Mouse (Mus musculus) kidney, postnatal 0 days (tissue): ENCODE measurements around the gene Cdc42ep1. TPM values are rescaled to one million over a fixed set of nuclear protein-coding genes. Genes with fewer than 3 reads are reported as not detected.
A peak's percentile ranks its signal among the peaks of the same experiment; 100 is the strongest.

Experiments
- ATAC-seq: fragments of 200-750 bp; cut with Nextera tagmentation; replicated peaks from 2 replicates; pipeline ENCODE4 v1.8.0; 2017; ENCODE audit warnings: low read depth, moderate number of reproducible peaks, moderate TSS enrichment, moderate library complexity; ENCODE audit not compliant: low FRiP score
- DNase-seq: peaks from one replicate; pipeline ENCODE4 v3.0.0-alpha.2; 2016; ENCODE audit warnings: low spot score
- H3K27ac ChIP-seq: fragments of 300-500 bp; sonication (generic); 2 replicates; pipeline ENCODE4 v1.5.1; 2014; ENCODE audit warnings: mild to moderate bottlenecking
- H3K27me3 ChIP-seq: fragments of 300-500 bp; sonication (generic); 2 replicates; pipeline ENCODE4 v1.6.1; 2014; ENCODE audit warnings: low read length, mixed read lengths; ENCODE audit not compliant: insufficient read depth
- H3K36me3 ChIP-seq: fragments of 300-500 bp; sonication (generic); 2 replicates; pipeline ENCODE4 v1.6.1; 2014; ENCODE audit warnings: low read length, mixed read lengths; ENCODE audit not compliant: insufficient read depth
- H3K4me1 ChIP-seq: fragments of 300-500 bp; sonication (generic); replicated peaks from 2 replicates; pipeline ENCODE4 v1.6.1; 2014; ENCODE audit warnings: antibody characterized with exemption, low read length, mixed read lengths; ENCODE audit not compliant: insufficient read depth
- H3K4me2 ChIP-seq: fragments of 300-500 bp; sonication (generic); 2 replicates; pipeline ENCODE4 v1.6.1; 2014; ENCODE audit warnings: mild to moderate bottlenecking, low read length, moderate library complexity, mixed read lengths
- H3K4me3 ChIP-seq: fragments of 300-500 bp; sonication (generic); replicated peaks from 2 replicates; pipeline ENCODE4 v1.5.1; 2014; ENCODE audit warnings: low read depth, low read length
- H3K9ac ChIP-seq: fragments of 300-500 bp; sonication (generic); 2 replicates; pipeline ENCODE4 v1.6.1; 2014; ENCODE audit warnings: low read depth, low read length
- H3K9me3 ChIP-seq: fragments of 300-500 bp; sonication (generic); replicated peaks from 2 replicates; pipeline ENCODE4 v1.6.1; 2016; ENCODE audit warnings: low read length, inconsistent platforms, mixed read lengths
- CTCF ChIP-seq: IDR thresholded peaks from 2 replicates; pipeline ENCODE4 v1.5.1; 2016; ENCODE audit warnings: antibody characterized with exemption, low read depth, mild to moderate bottlenecking, moderate library complexity
- WGBS: fragments of 180-500 bp; shearing (Covaris S2); extraction: QIAGEN DNeasy Blood & Tissue Kit; methylation state at CpG from one replicate; pipeline ENCODE4 v1.1.7; 2014; 5-methylcytosine and 5-hydroxymethylcytosine counted together
- polyA plus RNA-seq: library from polyadenylated mRNA; unstranded; fragments of >200 nt; fragmentation: Nextera tagmentation; extraction: Ambion mirVana; gene quantifications from 2 replicates; pipeline ENCODE4 v1.2.1, GENCODE M21; 2015

Cdc42ep1 gene
- polyA plus RNA-seq, 1 experiment from 2014 or later = 57.1 TPM

- H3K36me3 ChIP-seq = no peaks in the 10 kb centered on the region
- 44% methylated on average over 5 of the region's 5 CpGs for WGBS
- no peak for DNase-seq
- no peak for ATAC-seq
- no peak overlapping the region for H3K4me3 ChIP-seq
- no peak overlapping the region for H3K4me2 ChIP-seq
- no peak overlapping the region for H3K27ac ChIP-seq
- no peaks in the 10 kb centered on the region for H3K9me3 ChIP-seq
- H3K27me3 ChIP-seq = no peaks in the 10 kb centered on the region
- TF ChIP-seq CTCF = peak; percentile 49; the same call in 1 of the 2 replicates
- no peak overlapping the region for H3K9ac ChIP-seq
- H3K4me1 ChIP-seq = peaks cover 8% of the 10 kb centered on the region
These were observed 29.7 kb downstream of the Cdc42ep1 start for GRCm38 (mm10) chr15:78872021-78872608.

DNA sequence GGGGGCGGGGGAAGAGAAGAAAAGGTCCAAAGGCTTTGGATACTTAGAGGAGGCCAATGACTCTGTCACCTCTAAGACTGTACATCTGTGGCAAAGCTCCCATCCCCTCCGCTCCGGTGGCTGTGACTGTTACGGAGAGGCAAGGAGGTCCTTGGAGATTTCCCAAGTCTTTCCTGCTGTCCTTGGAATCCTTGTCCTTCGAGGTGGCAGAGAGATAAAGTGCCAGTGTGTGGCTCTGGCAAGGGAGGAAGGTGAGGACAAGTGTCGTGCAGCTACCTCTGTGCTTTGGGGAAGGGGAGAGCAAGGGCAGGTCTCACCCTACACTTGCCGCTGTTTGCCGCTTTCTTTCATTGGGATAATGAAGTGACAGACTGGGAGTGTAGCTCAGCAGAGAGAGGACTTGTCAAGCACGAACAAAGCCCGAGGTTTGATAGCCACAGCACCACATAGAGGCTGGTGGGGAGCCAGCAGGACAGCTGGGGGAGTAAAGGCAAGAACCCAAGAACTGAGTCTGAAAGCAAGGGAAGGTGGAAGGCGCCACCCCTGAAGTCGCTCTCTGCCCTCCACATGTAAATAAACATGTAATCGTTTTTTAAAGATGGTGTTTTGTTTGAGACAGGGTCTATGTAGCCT lies 31.5 kb downstream of the Cdc42ep1 start:
- H3K4me2 ChIP-seq = no peak overlapping the region
- DNase-seq = no peak
- no peak overlapping the region for H3K9ac ChIP-seq
- no peak overlapping the region for H3K27ac ChIP-seq
- no peak overlapping the region for H3K4me3 ChIP-seq
- WGBS = 64% methylated on average over 13 of the region's 13 CpGs
- no peak for ATAC-seq
- H3K9me3 ChIP-seq = no peaks in the 10 kb centered on the region
- no peaks in the 10 kb centered on the region for H3K36me3 ChIP-seq
- TF ChIP-seq CTCF = no peak
- no peaks in the 10 kb centered on the region for H3K27me3 ChIP-seq
- 0 out of 2 replicates have a peak, but pooled peaks cover 5% of the 10 kb centered on the region for H3K4me1 ChIP-seq

GRCm38 (mm10) chr15:78874989-78875388 lies 32.6 kb downstream of the Cdc42ep1 start:
- Histone ChIP-seq H3K27ac (peak overlapping the region; percentile 97; the same call in 1 of the 2 replicates), H3K9me3 (no peaks in the 10 kb centered on the region), H3K4me2 (no peak overlapping the region), H3K9ac (no peak overlapping the region), H3K4me1 (peaks cover 14% of the 10 kb centered on the region; the same call in 1 of the 2 replicates), H3K4me3 (no peak overlapping the region), H3K27me3 (no peaks in the 10 kb centered on the region), H3K36me3 (no peaks in the 10 kb centered on the region)
- DNase-seq = no peak
- ATAC-seq = no peak
- WGBS = 76% methylated on average over 8 of the region's 8 CpGs
- no peak for TF ChIP-seq CTCF

DNA sequence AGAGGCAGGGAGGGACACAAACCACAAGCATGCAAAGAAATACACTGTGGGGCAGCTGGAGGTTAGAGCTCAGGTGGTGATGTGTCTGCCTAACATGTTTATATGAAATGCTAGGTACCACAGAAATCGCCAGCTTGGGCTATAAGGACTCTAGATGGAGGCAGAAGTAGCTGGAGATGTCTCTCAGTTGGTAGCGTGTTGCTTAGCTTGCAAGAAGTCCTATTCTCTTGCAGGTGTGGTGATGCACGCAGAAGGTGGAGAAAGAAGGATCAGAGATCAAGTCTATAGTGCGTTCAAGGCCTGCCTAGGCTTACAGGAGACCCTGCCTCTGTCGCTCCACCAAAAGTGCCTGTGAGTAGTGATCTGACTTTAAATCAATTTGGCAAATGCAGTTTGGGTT lies 33.1 kb downstream of the Cdc42ep1 start:
- Histone ChIP-seq H3K9me3 (no peaks in the 10 kb centered on the region), H3K4me2 (peak overlapping the region; percentile 78; the same call in 1 of the 2 replicates), H3K9ac (no peak overlapping the region; the same call in 1 of the 2 replicates), H3K36me3 (0 out of 2 replicates have a peak, but pooled peaks cover 2% of the 10 kb centered on the region), H3K27ac (peak overlapping the region; percentile 97), H3K4me3 (0 out of 2 replicates have a peak overlapping the region, but pooled peaks have one; percentile 58), H3K27me3 (no peaks in the 10 kb centered on the region), H3K4me1 (peaks cover 14% of the 10 kb centered on the region; the same call in 1 of the 2 replicates)
- 71% methylated on average over 5 of the region's 5 CpGs for WGBS
- ATAC-seq (no peak), DNase-seq (no peak)
- no peak for TF ChIP-seq CTCF

- ATAC-seq = peak; percentile 42
- H3K9me3 ChIP-seq = no peaks in the 10 kb centered on the region
- 4% methylated on average over 17 of the region's 17 CpGs for WGBS
- DNase-seq = peak; percentile 93
- no peaks in the 10 kb centered on the region for H3K27me3 ChIP-seq
- peak overlapping the region; percentile 80; the same call in 1 of the 2 replicates for H3K9ac ChIP-seq
- H3K4me3 ChIP-seq = peak overlapping the region; percentile 58
- peak overlapping the region; percentile 97 for H3K27ac ChIP-seq
- peak; percentile 77 for TF ChIP-seq CTCF
- peaks cover 8% of the 10 kb centered on the region for H3K36me3 ChIP-seq
- peak overlapping the region; percentile 78 for H3K4me2 ChIP-seq
- H3K4me1 ChIP-seq = peaks cover 14% of the 10 kb centered on the region; the same call in 1 of the 2 replicates
These were observed 33.9 kb downstream of the Cdc42ep1 start for GRCm38 (mm10) chr15:78876258-78876696.

- Histone ChIP-seq H3K27me3 (no peaks in the 10 kb centered on the region), H3K9ac (peak within 1 kb of the TSS; percentile 80), H3K36me3 (peaks cover 17% of the 10 kb centered on the region), H3K4me2 (peak within 1 kb of the TSS; percentile 78), H3K9me3 (no peaks in the 10 kb centered on the region), H3K27ac (peak within 1 kb of the TSS; percentile 97), H3K4me3 (peak within 1 kb of the TSS; percentile 58), H3K4me1 (peaks cover 14% of the 10 kb centered on the region; the same call in 1 of the 2 replicates)
- ATAC-seq (peak; percentile 89), DNase-seq (peak; percentile 96)
- 0 out of 2 replicates have a peak, but pooled peaks have one; percentile 6 for TF ChIP-seq CTCF
- 0% methylated on average over 70 of the region's 95 CpGs for WGBS
These were observed 34.8 kb downstream of the Cdc42ep1 start, which contains the start of gene Gga1 for GRCm38 (mm10) chr15:78876991-78877809. Gene Gga1, plus strand, starts transcription at chr15:78877190.
